Mouse (Mus musculus): ENCODE data around the gene Kcnip1. TPM values are rescaled to one million over a fixed set of nuclear protein-coding genes. Genes with fewer than 3 reads are reported as not detected.

The Kcnip1 gene
- polyA plus RNA-seq, 1 experiment from 2014 or later: 41.6 TPM

- no peak overlapping the region for H3K4me3 ChIP-seq (replicated peaks)
- no peak overlapping the region for H3K27ac ChIP-seq
- H3K9me3 ChIP-seq: no peaks in the 10 kb centered on the region
- H3K36me3 ChIP-seq: no peaks in the 10 kb centered on the region
- peaks cover 18% of the 10 kb centered on the region for H3K4me1 ChIP-seq (replicated peaks)
- H3K27me3 ChIP-seq: no peaks in the 10 kb centered on the region
- H3K9ac ChIP-seq (replicated peaks): no peak overlapping the region
- no peak overlapping the region for H3K4me2 ChIP-seq (replicated peaks)
- 9% methylated on average over 9 of the region's 10 CpGs for WGBS
- ATAC-seq: no peak
These were observed 61.0 kb downstream of the Kcnip1 start for GRCm38 (mm10) chr11:33931836-33932385.

DNA sequence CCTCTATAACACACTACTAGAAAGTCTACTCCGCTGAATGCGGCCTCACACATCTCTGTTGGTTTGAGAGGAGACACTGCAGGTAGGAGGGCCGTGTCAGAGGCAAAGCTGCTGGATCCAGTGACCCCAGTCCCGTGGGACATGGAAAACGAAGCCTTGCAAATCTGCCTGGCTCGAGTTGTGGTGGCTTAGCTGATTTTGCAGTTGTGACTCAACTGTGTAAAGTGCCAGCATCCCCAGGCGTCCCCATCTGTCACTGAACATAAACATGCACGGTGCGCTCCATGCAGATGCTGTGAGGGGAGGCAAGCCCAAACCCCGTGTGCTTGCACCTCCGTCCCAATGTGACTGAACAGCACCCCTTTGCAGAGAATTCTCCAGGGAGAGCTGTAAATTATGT, 63.5 kb downstream of the Kcnip1 start:
- 65% methylated on average over 11 of the region's 11 CpGs for WGBS
- Histone ChIP-seq H3K4me1 (replicated peaks) (peaks cover 29% of the 10 kb centered on the region), H3K36me3 (no peaks in the 10 kb centered on the region), H3K27ac (no peak overlapping the region), H3K9me3 (no peaks in the 10 kb centered on the region), H3K4me3 (replicated peaks) (no peak overlapping the region), H3K27me3 (no peaks in the 10 kb centered on the region), H3K4me2 (replicated peaks) (no peak overlapping the region), H3K9ac (replicated peaks) (no peak overlapping the region)
- ATAC-seq: no peak

- no peak overlapping the region for H3K9ac ChIP-seq (replicated peaks)
- H3K4me2 ChIP-seq (replicated peaks): no peak overlapping the region
- H3K4me1 ChIP-seq (replicated peaks): peaks cover 29% of the 10 kb centered on the region
- no peaks in the 10 kb centered on the region for H3K27me3 ChIP-seq
- peak; percentile 51 for ATAC-seq
- H3K9me3 ChIP-seq: no peaks in the 10 kb centered on the region
- no peak overlapping the region for H3K27ac ChIP-seq
- no peaks in the 10 kb centered on the region for H3K36me3 ChIP-seq
- 48% methylated on average over 7 of the region's 7 CpGs for WGBS
- H3K4me3 ChIP-seq (replicated peaks): no peak overlapping the region
These were observed 64.3 kb downstream of the Kcnip1 start for GRCm38 (mm10) chr11:33928658-33929057.

DNA sequence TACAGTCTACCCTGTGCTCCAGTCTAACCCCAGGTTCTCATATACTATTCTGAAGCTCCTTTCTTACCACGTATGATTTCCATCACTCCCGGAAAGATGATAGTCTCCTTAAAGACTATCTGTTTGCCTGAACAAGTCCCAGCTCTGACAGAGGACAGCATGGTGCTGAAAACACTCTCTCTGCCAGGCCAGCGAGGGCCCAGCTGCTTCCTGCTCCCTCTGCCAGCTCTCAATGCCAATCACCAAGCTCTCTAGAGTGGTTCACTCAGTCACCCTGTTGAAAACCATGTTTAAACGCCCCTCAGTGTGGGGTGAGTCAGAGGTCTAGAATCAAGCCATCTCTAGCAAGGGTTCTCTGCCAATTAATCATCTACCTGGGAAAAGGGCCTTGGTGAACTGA, 65.1 kb downstream of the Kcnip1 start:
- WGBS: 78% methylated on average over 4 of the region's 4 CpGs
- no peak overlapping the region for H3K27ac ChIP-seq
- H3K9ac ChIP-seq (replicated peaks): no peak overlapping the region
- H3K4me2 ChIP-seq (replicated peaks): no peak overlapping the region
- H3K36me3 ChIP-seq: no peaks in the 10 kb centered on the region
- H3K27me3 ChIP-seq: no peaks in the 10 kb centered on the region
- ATAC-seq: no peak
- H3K4me3 ChIP-seq (replicated peaks): no peak overlapping the region
- peaks cover 29% of the 10 kb centered on the region for H3K4me1 ChIP-seq (replicated peaks)
- no peaks in the 10 kb centered on the region for H3K9me3 ChIP-seq

DNA sequence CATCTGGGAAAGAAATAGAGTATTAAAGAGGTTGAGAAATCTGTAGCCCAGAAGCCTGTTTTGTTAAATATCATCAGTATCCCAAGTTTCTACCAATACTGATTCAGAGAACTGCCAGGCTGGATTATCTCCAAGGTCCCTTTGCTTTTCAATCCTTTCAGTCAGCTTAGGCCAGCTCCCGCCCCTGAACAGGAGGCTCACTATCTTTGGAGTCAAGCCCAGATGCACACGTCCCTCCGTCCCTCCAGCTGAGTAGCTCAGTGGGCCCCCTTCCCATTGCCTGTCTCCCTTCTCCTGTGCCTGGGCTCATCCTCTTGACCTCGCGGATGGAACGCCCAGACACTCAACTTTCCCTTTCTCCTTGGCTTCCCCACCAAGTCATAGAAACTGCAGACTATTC, 65.6 kb downstream of the Kcnip1 start:
- no peaks in the 10 kb centered on the region for H3K9me3 ChIP-seq
- no peaks in the 10 kb centered on the region for H3K36me3 ChIP-seq
- ATAC-seq: no peak
- H3K27me3 ChIP-seq: no peaks in the 10 kb centered on the region
- no peak overlapping the region for H3K9ac ChIP-seq (replicated peaks)
- no peak overlapping the region for H3K4me3 ChIP-seq (replicated peaks)
- 50% methylated on average over 6 of the region's 6 CpGs for WGBS
- H3K4me1 ChIP-seq (replicated peaks): peaks cover 27% of the 10 kb centered on the region
- H3K27ac ChIP-seq: no peak overlapping the region
- no peak overlapping the region for H3K4me2 ChIP-seq (replicated peaks)

DNA sequence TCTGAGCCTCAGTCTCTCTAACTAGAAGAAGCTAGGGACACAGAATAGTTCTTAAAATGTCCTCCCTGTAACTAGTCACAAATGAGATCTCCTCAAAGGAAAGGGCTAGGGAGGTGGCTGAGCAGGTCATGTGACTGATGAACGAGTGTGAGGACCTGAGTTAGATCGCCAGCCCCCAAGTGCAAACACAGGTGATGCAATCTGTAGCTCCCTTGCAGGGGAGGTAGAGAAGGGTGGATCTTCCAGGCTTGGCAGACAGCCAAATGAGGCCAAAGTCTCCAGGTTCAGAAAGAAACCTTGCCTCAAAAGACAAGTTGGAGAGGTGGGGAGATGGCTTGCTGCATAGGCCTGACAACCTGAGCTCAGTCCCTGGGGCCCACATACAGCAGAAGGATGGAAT, 66.4 kb downstream of the Kcnip1 start:
- Histone ChIP-seq H3K4me2 (replicated peaks) (no peak overlapping the region), H3K9me3 (no peaks in the 10 kb centered on the region), H3K27ac (no peak overlapping the region), H3K4me1 (replicated peaks) (peaks cover 24% of the 10 kb centered on the region), H3K27me3 (no peaks in the 10 kb centered on the region), H3K9ac (replicated peaks) (no peak overlapping the region), H3K36me3 (no peaks in the 10 kb centered on the region), H3K4me3 (replicated peaks) (no peak overlapping the region)
- no peak for ATAC-seq
- 66% methylated on average over 2 of the region's 2 CpGs for WGBS

DNA sequence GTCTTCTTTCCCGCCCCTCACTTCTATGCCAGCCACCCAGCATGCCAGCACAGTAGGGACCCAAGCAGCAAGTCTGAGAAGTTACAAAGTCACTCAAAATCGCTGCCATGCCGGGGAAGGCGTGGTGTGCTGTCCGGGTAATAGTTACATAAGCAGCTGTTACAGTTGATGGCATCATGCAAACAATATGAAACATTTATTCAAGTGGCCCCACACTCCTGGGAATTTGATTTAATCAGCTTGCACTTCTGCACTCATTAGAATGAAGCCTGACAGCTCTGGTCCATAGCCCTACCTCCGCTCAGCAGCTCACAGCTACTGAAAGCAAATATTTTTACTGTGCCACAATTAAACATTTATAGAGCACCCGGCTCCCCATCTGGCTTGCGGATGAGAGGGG, 67.2 kb downstream of the Kcnip1 start:
- Histone ChIP-seq H3K4me2 (replicated peaks) (no peak overlapping the region), H3K27me3 (no peaks in the 10 kb centered on the region), H3K4me1 (replicated peaks) (peaks cover 24% of the 10 kb centered on the region), H3K9ac (replicated peaks) (no peak overlapping the region), H3K4me3 (replicated peaks) (no peak overlapping the region), H3K27ac (no peak overlapping the region), H3K9me3 (no peaks in the 10 kb centered on the region), H3K36me3 (no peaks in the 10 kb centered on the region)
- 74% methylated on average over 8 of the region's 8 CpGs for WGBS
- ATAC-seq: no peak

- H3K9ac ChIP-seq (replicated peaks): no peak overlapping the region
- H3K27ac ChIP-seq: no peak overlapping the region
- H3K9me3 ChIP-seq: no peaks in the 10 kb centered on the region
- no peak overlapping the region for H3K4me3 ChIP-seq (replicated peaks)
- ATAC-seq: no peak
- WGBS: 74% methylated on average over 3 of the region's 3 CpGs
- no peaks in the 10 kb centered on the region for H3K27me3 ChIP-seq
- H3K4me1 ChIP-seq (replicated peaks): peaks cover 11% of the 10 kb centered on the region
- H3K36me3 ChIP-seq: no peaks in the 10 kb centered on the region
- no peak overlapping the region for H3K4me2 ChIP-seq (replicated peaks)
These were observed 69.9 kb downstream of the Kcnip1 start for GRCm38 (mm10) chr11:33923031-33923430.

- H3K4me1 ChIP-seq (replicated peaks): peaks cover 13% of the 10 kb centered on the region
- no peak for ATAC-seq
- H3K4me3 ChIP-seq (replicated peaks): no peak overlapping the region
- H3K27me3 ChIP-seq: no peaks in the 10 kb centered on the region
- no peak overlapping the region for H3K27ac ChIP-seq
- no peaks in the 10 kb centered on the region for H3K36me3 ChIP-seq
- no peaks in the 10 kb centered on the region for H3K9me3 ChIP-seq
- H3K4me2 ChIP-seq (replicated peaks): no peak overlapping the region
- no peak overlapping the region for H3K9ac ChIP-seq (replicated peaks)
- WGBS: 69% methylated on average over 13 of the region's 13 CpGs
These were observed 71.5 kb downstream of the Kcnip1 start for GRCm38 (mm10) chr11:33921451-33921850.

GRCm38 (mm10) chr11:33919826-33920225, 73.1 kb downstream of the Kcnip1 start:
- WGBS: 88% methylated on average over 7 of the region's 7 CpGs
- no peak overlapping the region for H3K4me2 ChIP-seq (replicated peaks)
- no peaks in the 10 kb centered on the region for H3K27me3 ChIP-seq
- H3K36me3 ChIP-seq: no peaks in the 10 kb centered on the region
- H3K9me3 ChIP-seq: no peaks in the 10 kb centered on the region
- peaks cover 5% of the 10 kb centered on the region; the same call in 1 of the 2 replicates for H3K4me1 ChIP-seq (replicated peaks)
- no peak overlapping the region for H3K27ac ChIP-seq
- H3K4me3 ChIP-seq (replicated peaks): no peak overlapping the region
- ATAC-seq: no peak
- H3K9ac ChIP-seq (replicated peaks): no peak overlapping the region

- no peaks in the 10 kb centered on the region for H3K27me3 ChIP-seq
- no peaks in the 10 kb centered on the region for H3K36me3 ChIP-seq
- H3K27ac ChIP-seq: no peak overlapping the region
- no peak overlapping the region for H3K4me2 ChIP-seq (replicated peaks)
- H3K9ac ChIP-seq (replicated peaks): no peak overlapping the region
- ATAC-seq: no peak
- H3K9me3 ChIP-seq: no peaks in the 10 kb centered on the region
- H3K4me3 ChIP-seq (replicated peaks): no peak overlapping the region
- H3K4me1 ChIP-seq (replicated peaks): peaks cover 5% of the 10 kb centered on the region; the same call in 1 of the 2 replicates
- 32% methylated on average over 2 of the region's 2 CpGs for WGBS
These were observed 74.5 kb downstream of the Kcnip1 start for GRCm38 (mm10) chr11:33918424-33918823.

GRCm38 (mm10) chr11:33917574-33917973, 75.4 kb downstream of the Kcnip1 start:
- H3K9ac ChIP-seq (replicated peaks): no peak overlapping the region
- H3K4me2 ChIP-seq (replicated peaks): no peak overlapping the region
- no peaks in the 10 kb centered on the region for H3K9me3 ChIP-seq
- no peaks in the 10 kb centered on the region; the same call in 1 of the 2 replicates for H3K27me3 ChIP-seq
- H3K36me3 ChIP-seq: no peaks in the 10 kb centered on the region
- H3K4me1 ChIP-seq (replicated peaks): peaks cover 5% of the 10 kb centered on the region
- peak; percentile 71 for ATAC-seq
- H3K27ac ChIP-seq: no peak overlapping the region
- WGBS: 23% methylated on average over 6 of the region's 6 CpGs
- no peak overlapping the region for H3K4me3 ChIP-seq (replicated peaks)

GRCm38 (mm10) chr11:33914216-33914615, 78.7 kb downstream of the Kcnip1 start:
- no peak overlapping the region for H3K27ac ChIP-seq
- no peak overlapping the region for H3K4me3 ChIP-seq (replicated peaks)
- WGBS: 72% methylated on average over 12 of the region's 12 CpGs
- H3K9ac ChIP-seq (replicated peaks): no peak overlapping the region
- no peaks in the 10 kb centered on the region for H3K36me3 ChIP-seq
- no peak overlapping the region for H3K4me2 ChIP-seq (replicated peaks)
- ATAC-seq: no peak
- H3K4me1 ChIP-seq (replicated peaks): peaks cover 17% of the 10 kb centered on the region
- no peaks in the 10 kb centered on the region for H3K9me3 ChIP-seq
- no peaks in the 10 kb centered on the region; the same call in 1 of the 2 replicates for H3K27me3 ChIP-seq

All from midbrain, embryonic 13.5 days (tissue).